7 mouse cellular contexts compared by ENCODE assay signal in the genomic region with DNA sequence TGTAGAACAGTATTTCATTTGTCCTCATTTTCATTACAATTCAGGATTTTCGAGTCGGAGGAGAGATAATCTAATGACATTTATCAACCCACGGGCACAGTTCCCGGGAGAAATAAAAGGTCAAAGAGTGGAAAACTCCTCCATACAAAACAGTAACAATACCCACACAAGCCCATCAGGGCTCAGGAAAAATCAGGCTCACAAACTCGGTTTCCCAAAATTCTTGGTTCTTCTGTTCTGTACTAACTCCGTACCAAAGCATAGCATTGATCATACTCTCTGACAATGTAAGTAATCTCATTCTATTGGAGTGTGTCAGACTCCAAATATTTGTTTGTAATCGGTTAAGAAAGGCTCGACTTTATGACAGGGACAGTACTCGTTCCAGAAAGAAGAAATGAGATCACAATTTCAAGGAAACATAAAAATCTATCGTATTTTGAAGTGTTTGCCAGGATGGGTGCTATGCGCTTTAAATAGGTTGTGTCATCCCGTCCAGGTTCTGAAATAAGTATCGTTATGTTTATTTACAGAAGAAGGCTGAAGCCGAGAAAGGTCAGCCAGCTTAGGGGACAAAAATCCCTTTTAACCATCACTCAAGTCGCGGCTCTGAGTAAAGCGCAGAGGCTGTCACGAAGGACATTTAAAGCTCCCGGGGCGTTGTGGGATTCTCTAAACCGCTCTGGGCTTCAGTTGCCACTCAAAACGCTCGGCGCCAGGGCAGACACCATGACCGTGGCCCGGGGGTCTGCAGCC. TPM values are rescaled to one million over a fixed set of nuclear protein-coding genes. Genes with fewer than 3 reads are reported as not detected.
A peak's percentile ranks its signal among the peaks of the same experiment; 100 is the strongest.
DNase-seq lines count a peak whose midpoint lies in the region; ATAC-seq and TF ChIP-seq lines count a peak whose summit lies in the region.

No protein-coding gene starts in this region.

- peak overlapping the region; percentile 71 for H3K27ac ChIP-seq in layer of hippocampus, adult 2 months
- H3K27ac ChIP-seq in embryonic facial prominence, embryonic 11.5 days (replicated peaks; ENCODE audit: low read depth, low read length): peak overlapping the region; percentile 10; the same call in 1 of the 2 replicates
- peak overlapping the region; percentile 54 for H3K27ac ChIP-seq in hindbrain, embryonic 15.5 days (replicated peaks)
- peak overlapping the region; percentile 64 for H3K27ac ChIP-seq in midbrain, embryonic 16.5 days (ENCODE audit: low read length)

- H3K4me1 ChIP-seq in embryonic facial prominence, embryonic 11.5 days (ENCODE audit: control insufficient read depth, insufficient read depth, low read length): no peaks in the 10 kb centered on the region
- peaks cover 17% of the 10 kb centered on the region for H3K4me1 ChIP-seq in hindbrain, embryonic 15.5 days (replicated peaks)
- H3K4me1 ChIP-seq in midbrain, embryonic 16.5 days (ENCODE audit: control insufficient read depth, insufficient read depth, low read length): peaks cover 12% of the 10 kb centered on the region

- 7% methylated on average over 26 of the region's 26 CpGs for WGBS in embryonic facial prominence, embryonic 11.5 days
- WGBS in hindbrain, embryonic 15.5 days: 3% methylated on average over 26 of the region's 26 CpGs
- WGBS in midbrain, embryonic 16.5 days: 3% methylated on average over 26 of the region's 26 CpGs

- no peak; the same call in 1 of the 2 replicates for ATAC-seq in embryonic facial prominence, embryonic 11.5 days (replicated peaks; ENCODE audit: insufficient number of reproducible peaks, low FRiP score, low TSS enrichment, low read depth)
- no peak for ATAC-seq in hindbrain, embryonic 15.5 days (ENCODE audit: low FRiP score, low read depth)
- ATAC-seq in midbrain, embryonic 16.5 days: no peak

- H3K9me3 ChIP-seq in embryonic facial prominence, embryonic 11.5 days (replicated peaks; ENCODE audit: control insufficient read depth, low read length): no peaks in the 10 kb centered on the region
- H3K9me3 ChIP-seq in hindbrain, embryonic 15.5 days: no peaks in the 10 kb centered on the region
- no peaks in the 10 kb centered on the region for H3K9me3 ChIP-seq in midbrain, embryonic 16.5 days (replicated peaks; ENCODE audit: control insufficient read depth, low read length, poor library complexity, severe bottlenecking)

- no peak for TF ChIP-seq CTCF in layer of hippocampus, adult 2 months (conservative IDR thresholded peaks at IDR 0.05)

- H3K4me2 ChIP-seq in embryonic facial prominence, embryonic 11.5 days (ENCODE audit: low read depth, low read length): peak overlapping the region; percentile 66
- H3K4me2 ChIP-seq in hindbrain, embryonic 15.5 days: peak overlapping the region; percentile 71
- H3K4me2 ChIP-seq in midbrain, embryonic 16.5 days (ENCODE audit: low read length): peak overlapping the region; percentile 74

- no peak for DNase-seq in layer of hippocampus, adult 2 months (ENCODE audit: low spot score in 2 of 2)
- DNase-seq in layer of hippocampus, adult 8-10 months (ENCODE audit: low spot score in 2 of 2): no peak
- peak; percentile 43 for DNase-seq in embryonic facial prominence, embryonic 11.5 days (ENCODE audit: low spot score)
- no peak for DNase-seq in right cerebral cortex, adult 2 months (ENCODE audit: low spot score in 2 of 2)
- DNase-seq in T-cell, adult 2 months (ENCODE audit: low spot score): no peak

- H3K9ac ChIP-seq in embryonic facial prominence, embryonic 11.5 days (replicated peaks; ENCODE audit: low read length): peak overlapping the region; percentile 93
- peak overlapping the region; percentile 60 for H3K9ac ChIP-seq in hindbrain, embryonic 15.5 days
- H3K9ac ChIP-seq in midbrain, embryonic 16.5 days (ENCODE audit: low read depth, low read length): peak overlapping the region; percentile 70

- H3K36me3 ChIP-seq in embryonic facial prominence, embryonic 11.5 days (replicated peaks; ENCODE audit: control insufficient read depth, insufficient read depth, low read depth, low read length): no peaks in the 10 kb centered on the region
- H3K36me3 ChIP-seq in hindbrain, embryonic 15.5 days: no peaks in the 10 kb centered on the region
- H3K36me3 ChIP-seq in midbrain, embryonic 16.5 days (ENCODE audit: control insufficient read depth, insufficient read depth, low read length): no peaks in the 10 kb centered on the region

- no peaks in the 10 kb centered on the region for H3K27me3 ChIP-seq in embryonic facial prominence, embryonic 11.5 days (ENCODE audit: control insufficient read depth, insufficient read depth, low read length)
- H3K27me3 ChIP-seq in hindbrain, embryonic 15.5 days: no peaks in the 10 kb centered on the region
- H3K27me3 ChIP-seq in midbrain, embryonic 16.5 days (ENCODE audit: control insufficient read depth, insufficient read depth, low read depth, low read length): no peaks in the 10 kb centered on the region

- H3K4me3 ChIP-seq in layer of hippocampus, adult 2 months: peak overlapping the region; percentile 66
- H3K4me3 ChIP-seq in embryonic facial prominence, embryonic 11.5 days (ENCODE audit: low read depth, low read length): peak overlapping the region; percentile 92
- peak overlapping the region; percentile 83 for H3K4me3 ChIP-seq in hindbrain, embryonic 15.5 days
- H3K4me3 ChIP-seq in midbrain, embryonic 16.5 days (ENCODE audit: low read depth, low read length): peak overlapping the region; percentile 70

RNA-seq across cellular contexts. Expression of gene Arhgap19, which starts 0.7 kb away (rescaled TPM):
- total RNA-seq in layer of hippocampus, adult 2 months (2021): 1 to 10 TPM; 2.2 to 2.5 TPM
- 1 to 10 TPM; 2.4 to 3.1 (median 2.9) TPM for total RNA-seq in layer of hippocampus, adult 8-10 months (2022)
- polyA plus RNA-seq in embryonic facial prominence, embryonic 11.5 days (2014; fragmentation: Nextera tagmentation; extraction: Ambion mirVana): 47.6 and 48.1 TPM in 2 replicates
- 5.8 and 6.6 TPM in 2 replicates for polyA plus RNA-seq in hindbrain, embryonic 15.5 days (2015; fragmentation: Nextera tagmentation; extraction: Ambion mirVana)
- polyA plus RNA-seq in midbrain, embryonic 16.5 days (2015; fragmentation: Nextera tagmentation; extraction: Ambion mirVana): 4.3 TPM in 2 replicates

RNA-seq across cellular contexts. Expression of gene Frat1, which starts 28.6 kb away (rescaled TPM):
- 10 to 100 TPM; 22.0 to 27.1 TPM for total RNA-seq in layer of hippocampus, adult 2 months (2021)
- total RNA-seq in layer of hippocampus, adult 8-10 months (2022): 10 to 100 TPM; 18.8 to 21.7 (median 19.4) TPM
- 7.9 and 8.7 TPM in 2 replicates for polyA plus RNA-seq in embryonic facial prominence, embryonic 11.5 days (2014; fragmentation: Nextera tagmentation; extraction: Ambion mirVana)
- 19.1 and 21.1 TPM in 2 replicates for polyA plus RNA-seq in hindbrain, embryonic 15.5 days (2015; fragmentation: Nextera tagmentation; extraction: Ambion mirVana)
- polyA plus RNA-seq in midbrain, embryonic 16.5 days (2015; fragmentation: Nextera tagmentation; extraction: Ambion mirVana): 27.3 and 28.2 TPM in 2 replicates

RNA-seq across cellular contexts. Expression of gene Frat2, which starts 46.8 kb away (rescaled TPM):
- total RNA-seq in layer of hippocampus, adult 2 months (2021): 10 to 100 TPM; 10.7 to 11.7 TPM
- 10 to 100 TPM; 10.0 to 10.9 (median 10.4) TPM for total RNA-seq in layer of hippocampus, adult 8-10 months (2022)
- 5.1 and 5.3 TPM in 2 replicates for polyA plus RNA-seq in embryonic facial prominence, embryonic 11.5 days (2014; fragmentation: Nextera tagmentation; extraction: Ambion mirVana)
- 6.7 and 8.1 TPM in 2 replicates for polyA plus RNA-seq in hindbrain, embryonic 15.5 days (2015; fragmentation: Nextera tagmentation; extraction: Ambion mirVana)
- 5.0 and 5.6 TPM in 2 replicates for polyA plus RNA-seq in midbrain, embryonic 16.5 days (2015; fragmentation: Nextera tagmentation; extraction: Ambion mirVana)

RNA-seq across cellular contexts. Expression of gene Slit1, which starts 57.7 kb away (rescaled TPM):
- 100 to 1,000 TPM; 232 to 244 TPM for total RNA-seq in layer of hippocampus, adult 2 months (2021)
- total RNA-seq in layer of hippocampus, adult 8-10 months (2022): 100 to 1,000 TPM; 184 to 232 (median 208) TPM
- 2.1 TPM in 2 replicates for polyA plus RNA-seq in embryonic facial prominence, embryonic 11.5 days (2014; fragmentation: Nextera tagmentation; extraction: Ambion mirVana)
- polyA plus RNA-seq in hindbrain, embryonic 15.5 days (2015; fragmentation: Nextera tagmentation; extraction: Ambion mirVana): 23.5 and 25.7 TPM in 2 replicates
- 18.2 and 21.4 TPM in 2 replicates for polyA plus RNA-seq in midbrain, embryonic 16.5 days (2015; fragmentation: Nextera tagmentation; extraction: Ambion mirVana)

Comparison
In these comparisons a context has a peak if more than half of its experiments do, and no peak if none do; other contexts are left out.
1. H3K27ac ChIP-seq: peak in every context shown above with its lines; median percentile 71 in layer of hippocampus, adult 2 months; 64 in midbrain, embryonic 16.5 days; 54 in hindbrain, embryonic 15.5 days; 10 in embryonic facial prominence, embryonic 11.5 days.